Mouse (Mus musculus) adrenal gland, postnatal 36 days (tissue): ENCODE measurements around the gene AI837181. TPM values are rescaled to one million over a fixed set of nuclear protein-coding genes. Genes with fewer than 3 reads are reported as not detected.
"Not testable (repeated sequence)": the region's sequence is repeated elsewhere in the genome, so short reads cannot be mapped to it uniquely, and the experiment has no call there.

Source experiments
- DNase-seq, 2 experiments: peaks; one replicate each; pipeline ENCODE4 v3.0.0; 2021; ENCODE audit warnings: mixed read lengths in 1 of 2
- long read RNA-seq, 2 experiments: library from polyadenylated mRNA; stranded (forward); transcript quantifications; one replicate each; pipeline ENCODE4 v2.0.0; 2021; ENCODE audit warnings: borderline sequencing depth in 2 of 2
- total RNA-seq, 2 experiments: library from RNA; stranded (reverse); gene quantifications; 2 replicates each; pipeline ENCODE4 v1.2.3; 2021

The AI837181 gene
- 10 to 100 TPM; 43.7 to 50.6 TPM for total RNA-seq
- long read RNA-seq, experiment 1, transcript AI837181-201 (2 exons, 1,529 nt), result minor isoform, 9 of 103 reads
- long read RNA-seq, experiment 1, transcript AI837181-202 (2 exons, 1,528 nt), result major isoform, 44 of 103 reads
- long read RNA-seq, experiment 1, partial matches to known transcripts, result 0 of 103 reads
- long read RNA-seq, experiment 1, other reads (novel, unspliced or antisense), result 50 of 103 reads
- long read RNA-seq, experiment 2, transcript AI837181-202 (2 exons, 1,528 nt), result major isoform, 15 of 31 reads
- long read RNA-seq, experiment 2, partial matches to known transcripts, result 0 of 31 reads
- long read RNA-seq, experiment 2, other reads (novel, unspliced or antisense), result 16 of 31 reads

DNA sequence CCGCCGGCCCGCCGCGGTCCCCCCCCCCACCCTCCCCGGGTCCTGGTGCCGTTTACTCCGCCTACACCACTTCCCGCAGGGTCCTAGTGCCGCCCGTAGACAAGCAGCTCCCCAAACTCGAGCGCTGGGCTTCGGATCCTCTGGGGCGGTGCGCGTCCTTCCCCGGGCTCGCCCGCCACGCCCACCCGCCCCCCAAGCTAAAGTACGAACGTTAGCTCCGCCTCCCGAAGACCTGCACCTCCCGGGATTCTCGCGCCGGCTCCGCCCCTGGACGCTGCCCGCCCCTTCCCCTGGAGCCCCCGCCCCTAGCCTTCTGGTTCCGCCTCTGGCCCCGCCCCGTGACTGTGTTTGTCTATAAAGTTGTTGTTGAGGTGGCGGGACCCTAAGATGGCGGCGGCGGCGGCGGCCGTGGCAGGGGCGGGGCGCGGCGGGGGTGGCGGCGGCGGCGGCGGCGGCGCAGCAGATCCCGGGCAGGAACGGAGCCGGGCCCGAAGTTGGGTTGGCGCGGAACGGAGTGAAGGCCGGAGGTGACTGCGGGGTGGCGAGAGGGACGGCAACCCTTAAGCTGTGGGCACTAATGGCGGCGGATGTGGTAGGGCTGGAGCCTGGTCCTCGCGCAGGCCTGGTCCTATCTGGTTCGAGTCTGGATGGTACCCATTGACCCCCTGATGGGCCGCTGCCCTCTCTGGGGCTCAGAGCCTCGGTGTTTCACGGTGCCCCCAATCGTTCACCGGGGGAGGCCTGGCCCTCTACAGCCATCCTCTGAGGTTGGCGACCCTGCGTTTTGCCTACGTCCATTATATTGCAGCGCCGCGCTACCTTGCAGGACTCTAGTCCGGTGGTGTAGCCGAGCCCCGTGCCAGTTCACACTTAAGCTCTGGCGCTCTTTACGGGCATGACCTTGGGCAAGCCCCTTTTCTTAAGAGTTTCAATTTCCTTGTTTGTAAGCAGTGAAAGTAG is at the start of gene AI837181, which contains the start of gene Drap1:
Gene AI837181 (plus strand): TSS at position 363 of the 960 bp plus-strand sequence.
Gene Drap1 (minus strand): TSS at position 198 of the 960 bp plus-strand sequence.
- peak; percentile 96 for DNase-seq

- no peak for DNase-seq
Measured at GRCm38 (mm10) chr19:5377446-5377845, 47.5 kb upstream of the AI837181 start.

GRCm38 (mm10) chr19:5383326-5383725 is 41.6 kb upstream of the AI837181 start:
- DNase-seq, result no peak

DNA sequence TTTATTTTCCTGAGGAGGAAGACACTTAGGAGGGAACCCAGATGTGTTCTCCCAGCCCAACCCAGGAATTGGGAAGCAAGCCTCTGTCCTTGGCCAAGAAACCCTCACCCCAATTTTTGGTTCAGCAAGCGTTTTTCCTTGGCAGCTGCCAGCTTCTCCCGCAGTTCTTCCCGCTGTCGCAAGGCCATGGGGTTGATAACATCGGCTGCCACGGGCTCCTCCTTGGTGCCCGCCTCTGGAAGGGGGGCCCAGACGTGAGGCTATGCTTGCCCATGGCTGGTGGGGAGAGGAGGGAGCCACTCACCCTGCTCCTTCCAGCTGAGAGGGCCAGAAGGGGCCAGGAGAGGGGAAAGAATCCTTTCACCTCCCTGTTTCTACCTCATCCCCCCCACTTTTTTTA is 40.2 kb upstream of the AI837181 start:
- DNase-seq, result no peak

GRCm38 (mm10) chr19:5388011-5388441 is 36.9 kb upstream of the AI837181 start:
- DNase-seq, result peak; percentile 42 to 59

DNA sequence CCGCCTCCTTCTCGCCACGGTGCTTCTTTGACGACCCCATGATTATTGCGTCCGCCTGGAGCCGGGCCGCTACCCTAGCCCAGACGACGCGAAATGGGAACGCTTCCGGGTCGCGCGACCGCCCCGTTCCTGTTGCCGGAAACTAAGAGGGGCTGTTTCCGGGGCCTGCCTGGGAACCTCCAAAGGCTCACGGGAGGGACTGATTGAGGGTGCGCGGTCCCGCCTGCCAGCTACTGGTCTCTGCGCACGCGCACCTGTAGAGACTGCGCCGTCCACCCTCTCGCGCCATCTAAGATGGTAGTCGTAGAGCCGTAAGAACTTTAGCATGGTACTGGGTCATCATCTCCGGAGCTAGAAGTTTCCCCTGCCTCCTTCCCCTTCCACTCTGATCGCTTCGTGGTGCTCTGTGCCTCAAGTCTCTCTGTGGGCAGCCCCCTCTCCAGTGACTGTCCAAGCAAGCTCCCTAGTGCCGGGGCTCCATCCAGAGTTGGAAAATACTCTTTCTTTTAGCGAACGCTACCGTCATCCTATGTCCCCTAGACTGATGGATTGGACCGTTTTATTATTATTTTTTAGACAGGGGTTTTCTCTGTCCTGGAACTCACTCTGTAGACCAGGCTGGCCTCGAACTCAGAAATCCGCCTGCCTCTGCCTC is 36.2 kb upstream of the AI837181 start, which contains the start of gene Sart1:
Gene Sart1 (minus strand): TSS at position 116 of the 655 bp plus-strand sequence.
- peak; percentile 97 for DNase-seq

DNA sequence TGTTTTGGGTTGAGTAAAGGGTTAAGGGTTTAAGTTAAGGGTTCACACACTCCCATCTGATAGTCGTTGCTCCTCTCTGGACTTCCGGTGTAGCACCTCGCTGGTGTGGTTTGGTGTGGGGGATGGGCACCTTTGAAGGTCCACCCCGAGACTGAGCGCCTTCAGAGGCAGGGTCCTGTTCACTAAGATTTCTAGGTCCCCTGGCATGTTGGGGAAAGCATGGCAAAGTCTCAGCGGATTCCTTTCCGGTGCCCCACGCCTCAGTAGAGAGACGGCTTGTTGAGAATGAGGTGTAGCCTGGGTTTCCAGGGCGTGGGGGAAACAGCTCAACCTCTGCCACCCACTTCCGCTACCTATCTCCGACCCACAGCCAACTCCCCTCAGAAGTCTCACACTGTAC is 35.3 kb upstream of the AI837181 start:
- peak; percentile 19 to 58 for DNase-seq

DNA sequence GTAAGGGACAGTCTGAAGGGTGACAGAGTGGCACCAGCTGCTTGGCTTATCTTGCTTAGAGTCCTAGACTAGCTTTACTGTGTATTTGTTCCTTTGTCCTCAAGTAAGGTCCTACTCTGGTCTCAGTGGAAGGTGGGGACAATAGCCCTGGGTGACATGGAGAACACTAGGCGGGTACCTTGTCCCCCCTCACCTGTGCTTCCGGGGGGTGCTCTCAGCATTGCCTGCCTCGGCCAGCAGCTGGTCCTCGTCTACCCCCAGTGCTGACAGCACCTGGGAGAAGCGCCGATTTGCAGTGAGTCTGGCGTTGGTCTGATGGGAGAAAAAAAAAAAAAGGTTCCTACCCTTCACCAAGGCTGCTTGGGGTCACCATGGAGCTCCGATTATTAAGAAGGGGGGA is 34.5 kb upstream of the AI837181 start:
- DNase-seq, result no peak

- DNase-seq, result peak; percentile 85 to 87
Measured at GRCm38 (mm10) chr19:5392892-5393291, 32.1 kb upstream of the AI837181 start.

DNA sequence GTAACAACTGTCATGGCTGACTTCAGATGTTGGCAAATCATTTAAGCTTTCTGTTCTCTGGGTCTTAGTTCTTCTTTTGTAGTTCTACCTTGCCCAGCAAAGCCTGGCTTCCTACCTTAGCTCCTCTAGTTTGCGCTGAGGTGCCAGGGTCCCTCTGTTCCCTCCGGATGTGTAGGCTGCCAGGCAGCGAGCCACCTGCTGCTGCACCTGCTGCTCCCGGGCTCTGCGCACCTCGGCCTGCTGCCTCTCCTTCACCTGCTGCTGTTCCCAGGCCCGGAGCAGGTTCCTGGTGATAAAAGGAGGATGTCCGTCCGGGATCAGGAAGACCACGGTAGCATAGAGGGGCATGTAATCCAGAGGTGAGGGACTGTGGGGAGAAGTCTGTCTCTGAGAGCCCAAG is 30.8 kb upstream of the AI837181 start:
- no peak for DNase-seq

DNA sequence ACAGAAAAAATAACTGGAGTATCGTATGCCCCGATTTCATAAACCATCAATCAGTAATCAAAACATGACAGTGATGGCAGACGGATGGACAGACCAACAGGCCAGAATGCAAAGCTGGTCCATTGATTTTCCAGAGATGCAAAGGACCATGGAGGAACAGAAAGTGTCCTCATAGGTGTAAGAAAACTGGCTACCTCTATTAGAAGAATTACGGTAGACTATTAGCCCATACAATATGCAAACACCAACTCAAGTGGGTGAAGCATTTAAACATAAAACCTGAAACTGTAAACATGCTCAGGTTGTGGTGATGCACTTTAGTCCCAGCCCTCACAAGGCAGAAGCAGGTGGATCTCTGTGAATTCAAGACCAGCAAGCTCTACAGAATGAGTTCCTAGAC is 29.6 kb upstream of the AI837181 start:
- no peak for DNase-seq

- DNase-seq, result not testable (repeated sequence)
Measured at GRCm38 (mm10) chr19:5401073-5401472, 23.9 kb upstream of the AI837181 start.

DNA sequence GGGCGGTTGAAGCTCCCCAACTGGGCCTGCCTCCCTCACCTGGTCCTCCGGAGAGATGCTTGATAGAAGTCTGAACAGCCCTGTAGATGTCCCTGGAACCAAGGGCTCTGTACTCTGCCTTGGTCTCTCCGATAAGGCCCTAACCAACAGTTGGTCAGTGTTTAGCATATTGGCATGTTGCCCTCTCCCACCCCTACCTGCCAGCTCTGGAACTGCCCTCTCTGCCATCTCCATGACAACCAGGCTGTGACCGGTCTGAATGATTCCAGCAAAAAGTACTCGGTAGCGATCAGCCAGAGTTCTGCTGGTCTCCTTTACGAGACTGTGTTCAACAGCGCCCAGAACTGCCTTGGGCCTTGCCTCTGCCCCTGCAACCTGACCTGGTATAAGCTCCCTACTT is 22.7 kb upstream of the AI837181 start, which contains the start of gene Tsga10ip:
Gene Tsga10ip (minus strand): TSS at position 234 of the 400 bp plus-strand sequence.
- DNase-seq, result no peak

- DNase-seq, result no peak
Measured at GRCm38 (mm10) chr19:5405924-5406323, 19.0 kb upstream of the AI837181 start.

DNA sequence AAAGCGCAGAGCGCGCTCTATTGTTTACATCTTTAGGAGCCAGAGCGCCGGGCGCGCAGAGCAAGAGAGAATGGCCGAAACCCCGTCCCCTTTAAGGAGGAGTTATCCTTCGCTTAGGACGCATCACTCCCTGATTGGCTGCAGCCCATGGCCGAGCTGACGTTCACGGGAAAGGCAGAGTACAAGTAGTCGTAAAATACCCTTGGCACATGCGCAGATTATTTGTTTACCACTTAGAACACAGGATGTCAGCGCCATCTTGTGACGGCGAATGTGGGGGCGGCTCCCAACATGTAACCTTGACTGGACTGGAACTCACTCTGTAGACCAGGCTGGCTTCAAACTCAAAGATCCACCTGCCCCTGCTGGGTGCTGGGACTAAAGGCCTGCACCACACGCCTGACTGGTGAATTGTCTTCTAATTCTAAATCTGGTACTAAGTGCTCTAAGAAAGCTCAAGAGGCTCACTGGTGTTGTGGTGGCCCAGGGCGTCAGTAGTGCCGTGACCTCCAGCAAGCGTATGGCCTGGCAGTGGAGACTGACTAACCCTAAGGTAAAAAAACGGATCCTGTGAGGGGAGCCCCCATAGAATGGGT is 18.3 kb upstream of the AI837181 start:
- DNase-seq, result not testable (repeated sequence)

DNA sequence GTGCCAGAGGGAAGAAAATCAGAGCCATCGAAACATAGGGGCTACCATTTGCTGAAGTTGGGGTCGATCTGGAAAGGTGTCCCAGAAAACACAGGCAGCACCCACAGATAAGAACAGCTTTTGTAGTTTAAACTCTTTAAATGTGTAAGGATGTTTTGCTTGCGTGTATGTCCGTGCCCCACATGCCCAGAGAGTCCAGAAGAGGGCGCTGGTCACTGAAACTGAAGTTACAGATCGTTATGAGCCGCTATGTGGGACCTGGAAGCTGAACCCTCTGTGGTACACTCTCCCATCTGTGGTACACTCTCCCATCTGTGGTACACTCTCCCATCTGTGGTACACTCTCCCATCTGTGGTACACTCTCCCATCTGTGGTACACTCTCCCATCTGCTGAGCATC is 17.8 kb upstream of the AI837181 start:
- DNase-seq, result peak; percentile 63 to 73

GRCm38 (mm10) chr19:5408057-5409001 is 16.6 kb upstream of the AI837181 start:
- no peak for DNase-seq

DNA sequence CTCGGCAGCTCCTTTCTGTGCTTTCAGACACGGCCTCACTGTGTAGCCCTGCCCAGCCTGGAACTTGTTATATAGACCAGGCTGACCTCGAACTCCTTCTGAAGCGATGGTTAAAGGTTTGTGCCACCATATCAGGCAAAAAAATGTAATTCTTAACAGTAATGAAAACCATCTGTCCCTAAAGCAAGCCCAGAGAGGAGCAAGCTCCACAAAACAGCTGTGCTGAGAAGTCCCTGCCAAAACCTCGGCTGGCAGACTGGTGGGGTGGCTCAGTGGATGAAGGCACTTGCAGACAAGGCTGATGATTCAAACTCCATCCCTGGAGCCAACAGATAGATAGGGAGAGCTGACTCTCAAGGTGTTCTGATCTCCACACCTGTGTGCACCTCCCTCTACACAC is 15.9 kb upstream of the AI837181 start:
- no peak for DNase-seq

DNA sequence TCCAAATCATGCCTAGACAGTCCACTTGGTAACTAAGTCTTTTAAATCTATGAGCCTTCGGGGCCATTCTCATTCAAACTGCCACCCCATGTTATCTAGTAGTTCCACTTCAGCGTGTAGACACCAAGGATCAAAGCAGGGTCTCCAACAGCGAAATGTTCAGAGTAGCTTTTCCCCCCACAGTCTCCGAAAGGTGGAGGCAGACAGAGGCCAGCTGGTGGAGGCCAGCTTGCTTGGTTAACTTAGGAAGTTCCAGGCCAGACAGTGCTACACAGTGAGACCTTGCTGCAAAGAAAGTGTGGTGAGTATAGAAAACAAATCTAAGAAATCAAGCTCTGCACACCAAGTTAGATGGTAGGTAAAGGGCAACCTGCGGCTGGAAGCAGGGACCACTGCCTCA is 14.3 kb upstream of the AI837181 start:
- DNase-seq, result no peak

DNA sequence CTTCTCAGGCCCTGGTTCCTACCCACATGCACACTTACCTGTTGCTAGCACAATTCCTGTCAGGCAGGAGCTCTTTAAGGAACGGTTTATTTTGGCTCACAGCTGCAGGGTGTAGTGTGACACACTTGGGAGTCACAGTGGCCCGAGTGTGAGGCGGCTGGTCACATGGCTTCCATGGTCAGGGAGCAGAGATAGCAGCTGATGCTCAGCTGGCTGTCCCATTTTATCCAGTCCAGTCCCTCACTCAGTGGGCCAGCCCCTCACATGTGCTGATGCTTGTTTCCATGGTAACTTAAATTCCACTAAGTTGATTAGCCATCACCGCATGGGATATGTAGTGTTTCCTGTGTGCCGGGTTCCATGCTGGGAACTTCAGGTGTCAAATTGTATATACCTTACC is 13.0 kb upstream of the AI837181 start:
- DNase-seq, result no peak
